Mouse (Mus musculus) thymus, postnatal 0 days (tissue): ENCODE results near the gene Prkra. TPM values are rescaled to one million over a fixed set of nuclear protein-coding genes. Genes with fewer than 3 reads are reported as not detected.

ENCODE experiments used
- DNase-seq: peaks from one replicate; pipeline ENCODE4 v3.0.0-alpha.2; 2015; ENCODE audit warnings: low spot score
- polyA plus RNA-seq: library from polyadenylated mRNA; unstranded; fragments of >200 nt; fragmentation: Nextera tagmentation; extraction: Ambion mirVana; gene quantifications from 2 replicates; pipeline ENCODE4 v1.2.1, GENCODE M21; 2015

The Prkra gene
- 15.4 and 18.6 TPM in 2 replicates for polyA plus RNA-seq

- DNase-seq, result peak; percentile 91
Measured at GRCm38 (mm10) chr2:76647883-76648570, at the start of gene Prkra, which contains the start of gene Pjvk. TSS of gene Prkra (minus strand) at chr2:76648015. TSS of gene Pjvk (plus strand) at chr2:76648476.

- no peak for DNase-seq
Measured at GRCm38 (mm10) chr2:76695290-76695689, 47.5 kb upstream of the Prkra start.

GRCm38 (mm10) chr2:76693765-76694164, 46.0 kb upstream of the Prkra start:
- DNase-seq, result no peak

- no peak for DNase-seq
Measured at GRCm38 (mm10) chr2:76690436-76691204, 42.8 kb upstream of the Prkra start.

GRCm38 (mm10) chr2:76688162-76688561, 40.3 kb upstream of the Prkra start:
- no peak for DNase-seq

- DNase-seq, result no peak
Measured at GRCm38 (mm10) chr2:76687608-76688007, 39.8 kb upstream of the Prkra start.

GRCm38 (mm10) chr2:76686986-76687385, 39.2 kb upstream of the Prkra start:
- no peak for DNase-seq

GRCm38 (mm10) chr2:76682301-76682700, 34.5 kb upstream of the Prkra start:
- DNase-seq, result no peak

GRCm38 (mm10) chr2:76676401-76677226, 28.8 kb upstream of the Prkra start:
- no peak for DNase-seq

- no peak for DNase-seq
Measured at GRCm38 (mm10) chr2:76675949-76676348, 28.1 kb upstream of the Prkra start.

- DNase-seq, result peak; percentile 7
Measured at GRCm38 (mm10) chr2:76675451-76675850, 27.6 kb upstream of the Prkra start.

- peak; percentile 68 for DNase-seq
Measured at GRCm38 (mm10) chr2:76674725-76675427, 27.1 kb upstream of the Prkra start, which contains the start of gene Plekha3. TSS of gene Plekha3 (plus strand) at chr2:76675281.

GRCm38 (mm10) chr2:76673472-76674081, 25.8 kb upstream of the Prkra start:
- peak; percentile 65 for DNase-seq

GRCm38 (mm10) chr2:76672966-76673392, 25.2 kb upstream of the Prkra start, which contains the start of gene Fkbp7:
TSS of gene Fkbp7 (minus strand) at chr2:76673116.
- peak; percentile 88 for DNase-seq

- DNase-seq, result no peak
Measured at GRCm38 (mm10) chr2:76672134-76672745, 24.4 kb upstream of the Prkra start.

GRCm38 (mm10) chr2:76671641-76672040, 23.8 kb upstream of the Prkra start:
- no peak for DNase-seq

- DNase-seq, result no peak
Measured at GRCm38 (mm10) chr2:76667200-76667599, 19.4 kb upstream of the Prkra start.

GRCm38 (mm10) chr2:76665531-76665930, 17.7 kb upstream of the Prkra start:
- DNase-seq, result no peak

GRCm38 (mm10) chr2:76659419-76659818, 11.6 kb upstream of the Prkra start:
- DNase-seq, result no peak

GRCm38 (mm10) chr2:76658551-76658950, 10.7 kb upstream of the Prkra start:
- no peak for DNase-seq
